Mouse (Mus musculus) splenic B cell, adult 2 months (primary cell): Measurements from ENCODE around the gene Arhgef39.
A peak's percentile ranks its signal among the peaks of the same experiment; 100 is the strongest.

Experiments used
- DNase-seq: peaks from one replicate; pipeline ENCODE4 v3.0.0-alpha.2; 2011; ENCODE audit warnings: low read depth, low spot score
- H3K27me3 ChIP-seq: 2 replicates; pipeline ENCODE4 v1.6.1; 2012; ENCODE audit warnings: mild to moderate bottlenecking, low read length, moderate library complexity, mixed read lengths; ENCODE audit not compliant: control insufficient read depth, poor library complexity, insufficient read depth, severe bottlenecking
- H3K36me3 ChIP-seq: 2 replicates; pipeline ENCODE4 v1.6.1; 2012; ENCODE audit warnings: mild to moderate bottlenecking, low read length, moderate library complexity, mixed read lengths; ENCODE audit not compliant: control insufficient read depth, poor library complexity, insufficient read depth, severe bottlenecking

Gene Arhgef39

DNA sequence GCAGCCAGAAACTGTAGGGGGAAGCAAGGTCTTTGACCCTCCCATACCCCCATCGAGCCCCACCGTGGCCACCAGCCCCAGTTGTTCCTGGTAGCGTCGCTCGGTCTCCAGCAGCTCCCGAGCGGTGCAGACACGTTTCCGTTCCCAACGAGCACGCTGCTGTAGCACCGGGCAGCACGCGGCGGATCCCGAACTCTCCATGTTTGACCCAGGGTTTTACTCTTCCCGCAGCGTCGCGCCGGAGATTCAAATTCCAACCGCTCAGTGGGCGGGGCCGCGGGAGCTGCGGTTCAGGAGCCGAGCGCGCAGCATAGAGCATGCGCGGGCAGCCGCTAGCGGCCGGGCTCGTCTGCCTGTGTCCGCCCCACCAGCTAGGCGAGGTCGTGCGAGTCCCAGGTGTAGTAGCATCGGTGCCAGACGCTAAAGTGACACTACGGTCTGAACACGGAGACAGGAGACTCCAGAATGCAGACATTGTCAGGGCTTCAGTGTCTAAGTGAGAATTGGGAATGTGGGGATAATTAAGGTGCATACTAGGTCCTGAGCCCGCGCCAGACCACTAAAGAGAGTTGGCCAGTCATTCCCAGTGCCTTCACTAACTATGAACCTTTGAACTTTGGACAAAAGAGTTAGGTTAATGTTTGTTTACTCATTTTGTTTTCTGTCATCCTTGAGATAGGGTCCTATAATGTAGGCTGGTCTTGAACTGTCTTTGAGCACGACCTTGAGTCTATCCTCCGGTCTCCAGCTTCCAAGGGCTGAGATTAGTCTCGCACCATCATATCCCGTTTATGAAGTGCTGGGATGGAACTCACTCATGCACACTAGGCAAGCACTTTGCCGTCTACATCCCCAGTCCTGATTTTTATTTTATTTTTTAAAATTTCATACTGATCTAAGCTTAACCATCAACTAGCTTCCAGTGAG lies at the start of gene Arhgef39:
TSS of gene Arhgef39 (minus strand) at position 289 of the 927 bp plus-strand sequence.
- no peaks in the 10 kb centered on the region for H3K36me3 ChIP-seq
- no peaks in the 10 kb centered on the region for H3K27me3 ChIP-seq
- peak; percentile 64 for DNase-seq

GRCm38 (mm10) chr4:43549055-43549454 lies 49.6 kb upstream of the Arhgef39 start:
- Histone ChIP-seq H3K36me3 (peaks cover 41% of the 10 kb centered on the region), H3K27me3 (no peaks in the 10 kb centered on the region)
- no peak for DNase-seq

- DNase-seq = no peak
- Histone ChIP-seq H3K36me3 (peaks cover 38% of the 10 kb centered on the region), H3K27me3 (no peaks in the 10 kb centered on the region)
Measured at GRCm38 (mm10) chr4:43547160-43547559, 47.7 kb upstream of the Arhgef39 start.

GRCm38 (mm10) chr4:43546375-43547047 lies 47.0 kb upstream of the Arhgef39 start:
- Histone ChIP-seq H3K36me3 (peaks cover 41% of the 10 kb centered on the region), H3K27me3 (no peaks in the 10 kb centered on the region)
- DNase-seq = no peak

- no peaks in the 10 kb centered on the region for H3K27me3 ChIP-seq
- H3K36me3 ChIP-seq = peaks cover 46% of the 10 kb centered on the region
Measured at GRCm38 (mm10) chr4:43542044-43542443, 42.5 kb upstream of the Arhgef39 start.

GRCm38 (mm10) chr4:43536031-43536430 lies 36.5 kb upstream of the Arhgef39 start:
- H3K36me3 ChIP-seq = peaks cover 45% of the 10 kb centered on the region
- no peaks in the 10 kb centered on the region for H3K27me3 ChIP-seq
- no peak for DNase-seq

More at GRCm38 (mm10) chr4:43542044-43542443, 42.5 kb upstream of the Arhgef39 start:
- no peak for DNase-seq

DNA sequence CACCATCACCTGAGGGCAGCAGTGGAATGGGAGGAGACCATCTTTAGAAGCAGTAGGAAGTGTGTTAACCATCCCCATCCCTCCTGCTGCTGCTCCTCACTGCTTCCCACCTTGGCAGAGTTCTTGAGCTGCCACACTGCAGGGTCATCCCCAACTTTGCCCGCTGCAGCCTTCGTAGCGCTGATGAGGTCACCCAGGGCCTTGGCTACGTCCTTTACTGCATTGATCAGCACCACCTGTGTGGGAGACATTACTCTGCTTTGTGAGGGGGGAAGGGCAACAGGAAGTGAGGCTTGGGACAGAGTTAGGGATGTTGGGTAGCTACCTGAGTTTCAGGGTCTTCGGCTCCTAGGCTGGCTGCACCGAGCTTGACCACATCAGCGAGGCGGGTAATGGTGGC lies 36.1 kb upstream of the Arhgef39 start:
- H3K36me3 ChIP-seq = peaks cover 45% of the 10 kb centered on the region
- no peak for DNase-seq
- no peaks in the 10 kb centered on the region for H3K27me3 ChIP-seq

DNA sequence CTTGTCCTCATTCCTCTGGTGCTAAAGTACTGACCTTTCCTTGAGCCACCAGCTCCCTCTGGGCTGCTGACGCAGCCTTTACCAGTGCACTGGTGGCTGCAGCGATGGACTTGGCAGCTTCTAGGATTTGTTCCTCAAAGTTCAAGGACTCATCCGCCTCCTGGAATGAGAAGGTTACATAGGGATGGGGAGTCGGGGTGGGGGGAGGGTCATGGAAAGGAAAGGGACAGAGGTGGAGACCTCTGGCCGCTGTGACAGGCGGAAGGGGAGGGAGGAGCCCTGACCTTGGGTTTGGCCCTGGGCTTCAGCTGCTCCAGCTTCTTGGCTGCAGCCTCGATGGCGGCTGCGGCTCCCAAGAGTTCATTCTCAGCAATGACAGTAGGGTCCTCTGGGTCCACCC lies 33.8 kb upstream of the Arhgef39 start:
- Histone ChIP-seq H3K27me3 (no peaks in the 10 kb centered on the region), H3K36me3 (peaks cover 31% of the 10 kb centered on the region)
- no peak for DNase-seq

GRCm38 (mm10) chr4:43530581-43530980 lies 31.1 kb upstream of the Arhgef39 start:
- Histone ChIP-seq H3K36me3 (peaks cover 13% of the 10 kb centered on the region), H3K27me3 (no peaks in the 10 kb centered on the region)
- peak; percentile 89 for DNase-seq

GRCm38 (mm10) chr4:43530081-43530501 lies 30.6 kb upstream of the Arhgef39 start:
- no peak for DNase-seq
- Histone ChIP-seq H3K27me3 (no peaks in the 10 kb centered on the region), H3K36me3 (peaks cover 13% of the 10 kb centered on the region)

GRCm38 (mm10) chr4:43528487-43528886 lies 29.0 kb upstream of the Arhgef39 start:
- peak; percentile 54 for DNase-seq
- Histone ChIP-seq H3K36me3 (peaks cover 9% of the 10 kb centered on the region), H3K27me3 (no peaks in the 10 kb centered on the region; the same call in 1 of the 2 replicates)

DNA sequence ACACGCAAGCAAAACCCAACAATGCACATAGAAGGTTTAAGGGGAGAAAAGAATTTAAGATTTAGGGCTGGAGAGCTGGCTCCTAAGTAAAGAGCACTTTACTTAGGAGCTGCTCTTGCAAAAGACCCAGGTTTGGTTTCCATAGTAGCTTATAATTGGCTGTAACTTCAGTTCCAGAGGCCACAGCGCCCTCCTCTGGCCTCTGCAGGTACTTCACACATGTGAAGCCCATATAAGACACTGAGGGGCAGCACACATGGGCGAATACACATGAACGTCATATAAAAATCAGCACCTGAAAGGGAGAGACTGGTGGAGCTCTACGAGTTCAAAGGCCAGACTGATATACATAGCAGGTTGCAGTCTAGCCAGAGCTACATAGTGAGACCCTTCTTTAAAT lies 28.4 kb upstream of the Arhgef39 start:
- Histone ChIP-seq H3K36me3 (peaks cover 6% of the 10 kb centered on the region; the same call in 1 of the 2 replicates), H3K27me3 (no peaks in the 10 kb centered on the region; the same call in 1 of the 2 replicates)
- DNase-seq = peak; percentile 57

DNA sequence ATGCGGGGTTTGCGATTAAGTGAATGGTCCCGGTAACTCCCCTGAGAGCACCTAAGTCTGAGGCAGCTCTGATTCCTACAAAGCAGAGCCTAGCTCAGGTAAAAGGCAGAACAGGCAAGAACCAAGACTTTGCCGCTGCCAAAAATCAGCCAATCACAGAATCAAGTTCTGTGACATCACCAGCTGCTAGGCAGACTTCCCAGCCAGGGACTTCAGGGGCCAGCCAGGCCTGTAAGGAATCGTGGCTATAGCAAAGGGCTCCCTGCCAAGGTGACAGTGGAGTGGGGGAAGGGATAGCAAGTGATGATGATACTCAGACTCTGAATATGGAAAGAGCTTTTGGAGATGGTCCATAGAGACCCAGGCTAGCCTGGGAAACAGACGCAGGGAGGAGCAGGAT lies 20.5 kb upstream of the Arhgef39 start:
- H3K27me3 ChIP-seq = no peaks in the 10 kb centered on the region; the same call in 1 of the 2 replicates
- peak; percentile 94 for DNase-seq
- H3K36me3 ChIP-seq = no peaks in the 10 kb centered on the region

DNA sequence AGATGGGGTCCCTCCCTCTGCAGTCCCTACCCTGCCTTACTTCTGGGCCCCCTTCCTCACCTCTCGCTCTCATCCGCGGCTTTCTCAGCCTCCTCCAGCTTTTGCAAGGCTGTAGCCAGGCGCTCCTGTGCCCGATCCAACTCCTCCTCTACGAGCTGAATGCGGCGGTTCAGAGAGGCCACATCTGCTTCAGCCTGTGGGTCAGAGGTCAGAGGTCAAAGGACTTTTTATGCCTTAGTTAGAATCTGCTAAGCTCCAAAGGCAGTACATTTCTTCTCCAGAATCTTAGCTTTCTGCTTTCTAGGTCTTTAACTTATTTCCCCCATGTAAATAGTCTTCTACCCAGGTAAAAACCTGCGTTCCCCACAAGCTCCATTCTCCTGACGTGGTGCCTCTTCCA lies 20.1 kb upstream of the Arhgef39 start:
- DNase-seq = no peak
- Histone ChIP-seq H3K27me3 (no peaks in the 10 kb centered on the region; the same call in 1 of the 2 replicates), H3K36me3 (no peaks in the 10 kb centered on the region)
